Mouse (Mus musculus): ENCODE measurements around the gene F11r.

The F11r gene

DNA sequence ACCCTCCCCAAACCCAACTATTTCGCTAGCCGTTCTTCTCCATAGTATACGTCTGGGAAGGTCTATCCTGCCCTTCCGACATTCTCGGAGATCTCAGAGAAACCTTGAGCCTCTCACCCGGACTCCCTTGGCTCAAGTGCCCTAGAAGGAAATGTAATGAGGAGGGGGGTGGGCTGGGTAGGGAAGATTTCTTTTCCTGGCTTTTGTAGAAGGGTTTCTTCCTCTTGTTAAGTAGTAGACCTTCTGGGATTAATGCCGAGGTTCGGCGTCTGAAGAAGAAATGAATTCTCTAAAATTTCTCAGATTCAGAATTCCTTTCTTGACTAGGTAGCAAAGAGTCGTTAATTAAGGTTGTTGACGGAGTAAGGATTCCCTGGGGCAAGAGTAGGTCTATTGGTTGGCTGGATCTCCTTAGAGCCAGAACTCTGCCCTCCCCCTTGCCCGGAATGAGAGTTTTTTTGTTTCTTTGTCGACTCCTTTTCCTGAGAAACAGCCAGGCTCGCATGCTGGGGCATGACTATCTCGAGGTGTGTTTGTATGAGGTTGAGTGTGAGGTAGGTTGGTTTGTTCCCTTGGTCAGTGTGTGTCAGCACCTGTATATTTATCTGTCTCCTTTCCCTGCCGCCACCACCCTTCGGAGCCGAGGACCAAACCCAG, 807 bp downstream of the F11r start:
- in situ Hi-C loops (cut with MboI, MseI): no loop called here

GRCm38 (mm10) chr1:171439072-171439471, 1.7 kb downstream of the F11r start:
- in situ Hi-C loops (cut with MboI, MseI): no loop called here

DNA sequence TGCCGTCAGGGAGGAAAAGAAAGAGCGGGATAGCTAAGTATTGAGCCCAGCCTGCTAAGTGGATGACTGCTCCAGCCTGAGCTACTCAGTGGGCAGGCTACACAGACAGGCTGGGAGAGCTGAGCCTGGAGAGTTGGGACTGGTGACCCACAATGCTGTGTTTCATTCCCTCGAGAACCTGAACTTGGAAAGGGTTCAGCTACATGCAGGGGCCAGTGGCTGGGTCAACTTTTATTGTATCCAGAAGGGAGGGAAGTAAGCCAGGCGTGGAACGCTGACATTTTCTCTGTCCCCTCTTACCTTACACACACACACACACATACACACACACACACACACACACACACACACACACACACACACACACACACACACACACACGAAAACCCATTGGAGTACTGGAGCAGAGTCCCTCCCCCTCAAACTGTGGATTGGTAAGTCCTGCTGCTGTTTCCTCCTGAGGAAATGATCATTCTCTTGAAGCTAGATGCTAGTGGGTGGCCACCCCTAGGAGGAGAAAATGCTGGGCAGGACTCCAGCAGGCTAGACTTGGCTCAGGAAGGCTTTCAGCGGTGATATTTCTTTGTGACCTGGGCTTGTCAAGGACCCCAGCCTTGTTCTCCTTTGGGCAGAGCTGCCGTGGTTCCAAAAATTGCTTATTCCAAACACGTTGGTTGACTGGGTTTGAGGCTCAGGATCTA, 2.8 kb downstream of the F11r start:
- in situ Hi-C loops (cut with MboI, MseI): no loop called here

GRCm38 (mm10) chr1:171441466-171442412, 4.4 kb downstream of the F11r start:
- in situ Hi-C loops (cut with MboI, MseI): no loop called here

GRCm38 (mm10) chr1:171442413-171442760, 5.1 kb downstream of the F11r start:
- in situ Hi-C loops (cut with MboI, MseI): no loop called here

DNA sequence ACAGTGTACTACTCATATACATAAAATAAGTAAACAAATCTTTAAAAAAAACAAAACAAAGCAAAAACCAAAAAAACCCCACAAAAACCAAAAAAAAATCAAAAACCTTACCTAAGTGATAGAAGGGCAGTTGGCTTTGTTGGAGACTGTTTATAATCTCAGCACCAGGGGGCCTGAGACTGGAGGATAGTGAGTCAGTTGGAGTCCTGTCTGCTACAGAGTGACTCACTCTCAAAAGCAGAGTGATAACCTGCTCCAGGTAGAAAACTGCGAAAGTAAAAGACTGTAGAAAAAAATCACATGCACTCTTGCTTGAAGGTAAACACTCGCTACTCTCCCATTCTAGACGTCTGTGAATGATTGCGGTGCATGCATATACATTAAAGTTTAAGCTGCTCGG, 7.7 kb downstream of the F11r start:
- in situ Hi-C loops (cut with MboI, MseI): no loop called here

- in situ Hi-C loops (cut with MboI, MseI): no loop called here
These were observed 9.5 kb downstream of the F11r start for GRCm38 (mm10) chr1:171446854-171447253.

DNA sequence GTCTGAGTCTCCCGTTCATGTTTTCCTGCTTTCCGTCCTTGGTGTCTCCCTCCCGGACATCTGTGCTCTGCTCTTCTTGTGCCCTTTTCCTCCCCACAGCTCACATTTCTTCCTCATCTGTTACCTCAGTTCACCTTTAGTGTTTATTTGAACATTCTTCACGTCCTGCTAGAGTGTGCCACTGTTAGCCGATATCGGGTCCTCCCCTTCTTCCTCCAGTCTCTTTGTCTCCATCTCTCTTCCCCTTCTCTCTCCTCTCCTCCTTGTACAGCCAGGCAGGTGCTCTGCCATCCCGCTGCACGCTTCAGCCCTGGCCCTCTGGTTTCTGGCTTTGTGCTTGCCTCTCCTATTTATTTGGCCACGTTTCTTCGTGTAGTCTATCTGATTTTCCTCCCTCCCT, 10.4 kb downstream of the F11r start:
- in situ Hi-C loops (cut with MboI, MseI): no loop called here

DNA sequence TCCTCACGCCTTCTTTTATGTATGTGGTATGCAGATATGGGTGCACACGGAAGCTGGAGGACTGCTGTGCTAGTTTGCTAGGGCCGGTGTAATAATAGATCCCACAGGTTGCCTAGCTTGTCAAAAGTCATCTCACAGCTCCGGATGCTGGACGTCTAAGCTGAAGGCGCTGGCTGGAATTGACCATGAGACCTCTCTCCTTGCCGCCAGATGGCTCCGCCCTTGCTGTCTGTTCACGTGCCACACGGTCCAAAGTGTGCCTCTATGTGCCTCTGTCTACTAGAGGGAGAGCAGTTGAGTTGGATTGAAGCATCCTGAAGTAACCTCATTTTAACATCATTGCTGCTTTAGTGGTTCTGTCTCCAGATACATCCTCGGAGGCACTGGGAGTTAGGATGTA, 12.7 kb downstream of the F11r start:
- in situ Hi-C loops (cut with MboI, MseI): no loop called here

DNA sequence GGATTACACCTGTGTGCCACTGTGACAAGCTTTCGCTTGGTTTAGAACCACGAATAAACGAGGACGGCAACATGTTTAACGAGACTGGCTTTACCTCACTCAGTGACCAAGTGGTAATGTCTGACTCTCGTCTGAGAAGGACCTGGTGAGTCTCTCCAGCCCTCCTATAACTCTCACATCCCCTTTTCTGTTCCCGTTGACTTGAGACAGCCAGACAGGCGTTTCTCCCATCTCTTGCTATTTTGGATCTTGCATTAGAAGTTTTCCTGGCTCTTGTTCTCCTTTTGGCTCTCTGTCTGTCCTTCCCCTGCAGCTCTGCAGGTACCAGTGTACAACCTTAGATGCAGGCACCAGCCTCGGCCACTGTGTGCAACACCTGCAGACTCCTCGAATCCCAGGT, 13.7 kb downstream of the F11r start:
- in situ Hi-C loops (cut with MboI, MseI): no loop called here

DNA sequence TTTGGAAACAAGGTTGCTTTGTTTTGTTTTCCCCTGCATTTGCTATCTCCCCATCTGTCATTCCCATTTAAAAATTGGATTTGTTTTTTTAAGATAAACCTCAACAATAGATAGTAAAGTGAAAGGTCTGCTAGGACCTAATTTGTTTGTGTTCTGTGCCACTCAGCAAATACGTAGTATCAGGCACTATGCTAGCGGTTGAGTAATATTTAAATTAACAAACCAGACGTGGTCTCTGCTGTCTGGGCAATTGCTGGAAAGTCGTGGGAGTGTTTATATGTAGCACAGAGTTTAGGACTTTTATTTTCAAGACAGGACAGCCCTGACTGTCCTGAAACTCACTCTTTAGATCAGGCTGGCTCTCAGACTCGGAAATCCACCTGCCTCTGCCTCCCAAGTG, 15.2 kb downstream of the F11r start:
- in situ Hi-C loops (cut with MboI, MseI): no loop called here

- in situ Hi-C loops (cut with MboI, MseI): no loop called here
These were observed 15.6 kb downstream of the F11r start for GRCm38 (mm10) chr1:171452923-171453322.

GRCm38 (mm10) chr1:171454926-171455325, 17.6 kb downstream of the F11r start:
- in situ Hi-C loops (cut with MboI, MseI): no loop called here

GRCm38 (mm10) chr1:171457568-171457967, 20.2 kb downstream of the F11r start:
- in situ Hi-C loops (cut with MboI, MseI): no loop called here

- in situ Hi-C loops (cut with MboI, MseI): no loop called here
These were observed 22.5 kb downstream of the F11r start for GRCm38 (mm10) chr1:171459791-171460190.

GRCm38 (mm10) chr1:171460551-171461503, 23.5 kb downstream of the F11r start:
- in situ Hi-C loops (cut with MboI, MseI): no loop called here

DNA sequence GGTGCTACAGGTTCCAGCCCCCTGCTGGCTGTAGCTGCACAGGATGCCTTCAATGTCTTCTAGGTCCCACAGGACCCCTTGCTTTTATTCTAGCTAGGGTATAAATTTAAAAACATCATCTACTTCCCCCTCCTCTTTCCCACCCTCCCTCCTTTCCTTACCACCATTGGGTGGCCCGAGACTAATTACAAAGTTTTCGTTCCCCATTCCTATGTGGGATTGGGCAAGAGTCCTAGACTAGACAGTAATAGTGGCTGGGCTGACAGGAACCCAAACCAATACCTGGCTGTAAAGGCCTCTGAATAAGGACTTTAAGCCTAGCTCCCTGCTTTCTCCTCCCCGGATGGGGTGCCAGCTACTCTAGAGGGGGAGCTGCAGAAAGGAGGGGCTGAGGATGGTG, 25.8 kb downstream of the F11r start:
- in situ Hi-C loops (cut with MboI, MseI): no loop called here

- in situ Hi-C loops (cut with MboI, MseI): no loop called here
These were observed 28.5 kb downstream of the F11r start for GRCm38 (mm10) chr1:171465749-171466412.

- in situ Hi-C loops (cut with MboI, MseI): no loop called here
These were observed 29.2 kb downstream of the F11r start for GRCm38 (mm10) chr1:171466565-171466964.

DNA sequence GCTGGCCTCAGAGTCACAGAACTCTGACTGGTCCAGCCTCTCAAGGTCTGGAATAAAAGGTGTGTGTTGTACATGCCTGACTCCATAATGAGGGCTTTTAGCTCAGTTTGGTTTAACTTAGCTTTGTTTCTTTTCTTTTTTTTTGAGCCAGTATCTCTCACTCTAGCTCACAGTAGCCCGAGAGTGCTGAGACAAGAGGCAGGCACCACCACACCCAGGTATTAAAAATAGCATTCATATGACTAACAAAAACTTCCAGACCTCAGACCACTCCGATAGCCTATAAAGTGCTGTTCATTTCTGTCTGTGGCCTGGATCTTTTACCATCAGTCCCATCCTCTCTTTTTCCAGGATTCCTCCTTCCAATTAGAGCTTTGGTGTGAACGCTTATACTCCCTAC, 32.3 kb downstream of the F11r start:
- in situ Hi-C loops (cut with MboI, MseI): no loop called here

GRCm38 (mm10) chr1:171470371-171470871, 33.1 kb downstream of the F11r start:
- in situ Hi-C loops (cut with MboI, MseI): no loop called here
